Mouse (Mus musculus) ovary, postnatal 14 days (tissue): Measurements from ENCODE around the gene Dsp.

Source experiments
- DNase-seq: peaks from one replicate; pipeline ENCODE4 v3.0.0; 2022; ENCODE audit warnings: low spot score

Dsp gene

GRCm38 (mm10) chr13:38193406-38193805 is 42.3 kb downstream of the Dsp start:
- DNase-seq, result no peak

- DNase-seq, result no peak
These were observed 50.3 kb downstream of the Dsp start for GRCm38 (mm10) chr13:38201413-38201812.

GRCm38 (mm10) chr13:38204171-38204570 is 53.1 kb downstream of the Dsp start:
- no peak for DNase-seq

GRCm38 (mm10) chr13:38204702-38205482 is 53.8 kb downstream of the Dsp start, which contains the start of gene Snrnp48:
Gene Snrnp48 (plus strand): TSS chr13:38204938.
- peak; percentile 77 for DNase-seq

GRCm38 (mm10) chr13:38211122-38211521 is 60.0 kb downstream of the Dsp start:
- DNase-seq, result no peak

GRCm38 (mm10) chr13:38218686-38219085 is 67.6 kb downstream of the Dsp start:
- DNase-seq, result no peak

GRCm38 (mm10) chr13:38220331-38220730 is 69.2 kb downstream of the Dsp start:
- no peak for DNase-seq

- DNase-seq, result no peak
These were observed 79.2 kb downstream of the Dsp start for GRCm38 (mm10) chr13:38230177-38230821.

- DNase-seq, result no peak
These were observed 81.3 kb downstream of the Dsp start for GRCm38 (mm10) chr13:38232411-38232810.

GRCm38 (mm10) chr13:38232856-38233625 is 81.9 kb downstream of the Dsp start:
- no peak for DNase-seq

GRCm38 (mm10) chr13:38234651-38235050 is 83.6 kb downstream of the Dsp start:
- no peak for DNase-seq

- no peak for DNase-seq
These were observed 84.3 kb downstream of the Dsp start for GRCm38 (mm10) chr13:38235370-38235769.

- DNase-seq, result no peak
These were observed 97.1 kb downstream of the Dsp start for GRCm38 (mm10) chr13:38248151-38248550.
